Mouse (Mus musculus) cerebellum, postnatal 25 days (tissue): ENCODE data around the gene Cdca5.

ENCODE experiments used
- DNase-seq, 2 experiments: peaks; one replicate each; pipeline ENCODE4 v3.0.0; 2021; ENCODE audit warnings: mixed read lengths in 2 of 2

The Cdca5 gene

DNA sequence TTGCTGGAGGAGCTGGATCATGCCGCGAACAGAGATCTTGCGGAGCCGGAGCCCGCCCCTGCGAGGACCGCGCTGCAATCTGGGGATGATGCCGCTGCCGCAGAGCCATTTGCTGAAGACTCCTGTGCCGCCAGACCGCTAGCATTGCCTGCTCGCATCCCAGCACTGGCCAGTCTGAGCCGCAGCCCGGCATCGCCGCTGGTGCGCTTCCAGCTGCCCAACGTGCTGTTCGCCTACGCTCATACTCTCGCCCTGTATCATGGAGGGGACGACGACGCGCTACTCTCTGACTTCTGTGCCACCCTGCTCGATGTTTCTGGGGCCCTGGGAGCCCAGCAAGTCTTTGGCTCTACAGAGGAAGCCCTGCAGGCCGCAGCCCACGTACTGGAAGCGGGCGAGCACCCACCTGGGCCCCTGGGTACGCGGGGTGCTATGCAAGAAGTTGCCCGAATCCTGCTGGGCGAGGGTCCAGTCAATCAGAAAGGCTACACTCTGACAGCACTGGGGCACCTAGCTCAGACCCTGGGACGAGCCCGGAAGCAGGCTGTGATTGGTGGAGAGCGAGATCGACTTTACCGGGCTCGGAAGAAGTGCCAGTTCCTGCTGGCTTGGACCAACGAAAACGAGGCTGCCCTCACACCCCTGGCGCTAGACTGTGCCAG lies 23.0 kb upstream of the Cdca5 start:
- peak; percentile 42 to 61 for DNase-seq

DNA sequence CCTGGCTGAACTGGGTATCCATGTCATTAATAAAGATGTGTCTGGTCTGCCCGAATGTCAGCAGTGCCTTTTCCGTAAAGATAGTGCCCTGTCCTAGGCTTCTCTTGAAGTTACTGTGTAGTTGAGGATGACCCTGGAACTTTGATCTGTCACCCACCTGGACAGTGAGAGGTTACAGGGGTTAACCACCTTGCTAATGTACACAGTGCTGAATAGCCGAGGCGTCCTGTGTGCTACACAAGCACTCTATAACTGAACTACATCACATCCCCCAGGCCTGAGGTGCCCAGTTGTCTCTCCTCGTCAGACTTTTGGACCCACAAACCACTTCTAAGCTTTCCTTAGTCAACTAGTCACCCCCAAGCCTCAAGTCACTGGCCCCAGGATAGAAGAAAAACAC lies 22.4 kb upstream of the Cdca5 start:
- no peak for DNase-seq

DNA sequence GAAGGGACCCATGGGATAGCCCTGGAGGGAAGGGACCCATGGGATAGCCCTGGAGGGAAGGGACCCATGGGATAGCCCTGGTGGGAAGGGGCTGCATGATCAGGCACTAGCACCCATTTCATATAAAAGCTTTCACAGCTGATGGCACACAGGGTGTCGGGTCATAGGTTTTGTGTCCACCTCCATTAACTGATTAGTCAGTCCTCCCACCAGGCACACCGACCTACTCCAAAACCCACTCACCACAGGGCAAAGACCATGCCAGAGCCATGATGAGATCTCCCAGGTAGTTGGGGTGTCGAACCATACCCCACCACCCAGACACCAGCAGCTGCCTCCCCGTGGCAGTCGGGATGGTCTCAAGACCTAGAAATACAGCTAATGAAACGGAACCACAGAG lies 21.7 kb upstream of the Cdca5 start:
- no peak for DNase-seq

GRCm38 (mm10) chr19:6066571-6066970 lies 18.2 kb upstream of the Cdca5 start:
- no peak for DNase-seq

DNA sequence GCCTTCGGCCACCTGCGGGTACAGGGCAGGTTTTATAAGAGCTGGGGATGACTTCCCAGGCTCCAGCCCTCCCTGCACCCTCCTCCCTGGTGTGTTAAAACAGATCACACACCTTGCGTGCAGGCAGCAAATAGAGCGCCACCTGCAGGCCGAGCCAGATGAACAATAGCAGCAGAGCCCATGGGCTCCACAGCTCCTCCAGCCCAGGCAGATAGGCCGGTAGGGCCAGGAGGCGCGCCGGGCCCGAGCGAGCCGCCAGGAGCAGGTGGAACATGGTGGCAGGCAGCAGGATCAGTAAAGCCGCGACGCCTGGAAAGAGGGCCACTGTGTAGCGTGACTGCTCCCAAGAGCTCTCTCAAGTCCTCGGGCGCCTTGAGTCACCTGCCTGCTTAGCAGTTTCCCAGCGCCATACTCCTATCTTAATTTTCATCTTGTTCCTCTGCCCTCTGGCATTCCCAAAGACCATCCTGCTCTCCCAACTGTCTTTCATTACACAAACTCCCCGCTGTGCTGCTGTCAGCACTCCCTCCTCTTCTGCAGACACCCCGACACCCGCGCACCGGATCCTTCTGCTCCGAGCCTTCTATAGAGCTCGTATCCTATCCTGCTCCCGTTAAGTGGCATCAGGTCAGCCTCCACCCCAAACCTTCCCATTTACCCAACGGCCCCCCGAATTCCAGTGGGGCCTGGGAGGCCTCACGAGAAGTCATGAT lies 17.6 kb upstream of the Cdca5 start:
- DNase-seq: peak; percentile 91 to 96

GRCm38 (mm10) chr19:6067724-6068415 lies 16.9 kb upstream of the Cdca5 start, which contains the start of gene Tm7sf2:
Gene Tm7sf2 (minus strand): TSS chr19:6068373.
- DNase-seq: peak; percentile 87 to 91

DNA sequence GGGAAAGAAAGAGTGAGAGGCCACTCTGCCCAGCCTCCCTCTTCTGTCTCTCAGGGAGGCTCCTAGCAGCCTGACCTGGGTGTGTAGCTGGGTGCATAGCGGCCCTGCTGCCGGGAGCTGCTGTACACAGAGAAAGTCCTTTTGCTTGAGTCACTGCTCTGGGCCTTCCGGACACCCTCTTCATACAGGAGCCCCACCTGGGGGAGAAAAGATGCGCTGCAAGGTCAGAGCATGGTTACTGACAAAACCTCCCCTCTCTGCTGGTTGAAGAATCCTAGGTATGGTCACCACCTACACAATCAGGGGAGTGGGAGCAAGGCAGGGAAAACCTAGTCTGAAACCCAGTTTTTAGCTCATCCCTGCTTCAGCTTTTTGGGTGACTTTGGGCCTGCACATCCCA lies 15.8 kb upstream of the Cdca5 start:
- DNase-seq: no peak

DNA sequence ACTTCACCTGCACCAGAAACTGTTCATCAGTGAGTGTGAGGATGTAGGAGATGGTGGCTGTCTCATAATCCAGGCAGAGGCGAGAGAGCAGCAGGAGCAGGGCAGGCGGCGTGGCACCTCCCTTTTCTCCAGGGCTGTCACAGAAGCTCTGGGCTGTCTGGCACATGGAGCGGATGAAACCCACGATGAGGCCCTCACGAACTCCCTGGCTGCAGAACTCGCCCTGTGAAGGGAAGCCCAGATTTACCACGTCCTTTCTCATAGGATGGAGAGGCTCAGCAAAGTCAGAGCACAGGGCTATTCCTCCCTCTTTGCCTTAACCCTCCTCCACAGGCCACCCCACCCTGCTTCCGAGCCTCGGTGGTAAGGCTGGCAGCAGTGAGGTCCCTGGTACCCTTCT lies 14.9 kb upstream of the Cdca5 start:
- DNase-seq: no peak

- DNase-seq: no peak
Observed at GRCm38 (mm10) chr19:6070571-6071250, 14.1 kb upstream of the Cdca5 start.

- DNase-seq: no peak
Observed at GRCm38 (mm10) chr19:6071261-6071660, 13.5 kb upstream of the Cdca5 start.

GRCm38 (mm10) chr19:6073889-6074288 lies 10.9 kb upstream of the Cdca5 start:
- no peak for DNase-seq

- peak; percentile 87 to 90 for DNase-seq
Observed at GRCm38 (mm10) chr19:6076564-6077393, 8.0 kb upstream of the Cdca5 start, which contains the start of gene Vps51. Gene Vps51 (minus strand): TSS chr19:6077231.

DNA sequence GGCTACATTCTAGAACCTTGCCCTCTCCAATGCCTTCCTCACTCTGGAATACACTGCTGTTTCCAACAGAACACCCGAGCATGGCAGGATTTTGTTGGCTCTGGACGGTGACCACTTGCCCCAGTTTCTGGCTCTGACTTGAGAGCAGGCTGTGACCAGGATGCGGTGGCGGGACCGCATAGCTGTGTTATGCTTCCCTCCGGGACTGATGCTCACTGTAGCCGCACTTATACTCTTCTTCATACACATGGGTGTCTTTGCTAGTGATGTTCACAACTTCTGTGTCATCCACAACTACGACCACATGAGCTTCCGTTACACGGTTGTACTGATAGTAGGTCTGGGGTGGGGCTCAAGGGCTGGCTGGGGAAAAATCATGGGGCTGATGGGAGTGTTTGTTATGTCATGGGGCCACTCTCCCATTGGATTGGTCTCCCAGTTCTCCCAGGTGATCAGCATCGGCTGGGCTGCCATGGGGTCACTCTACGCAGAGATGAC lies 4.8 kb upstream of the Cdca5 start, which contains the start of gene Tmem262:
Tmem262 (plus strand) TSS at position 51 of the 498 bp plus-strand sequence.
- no peak for DNase-seq

DNA sequence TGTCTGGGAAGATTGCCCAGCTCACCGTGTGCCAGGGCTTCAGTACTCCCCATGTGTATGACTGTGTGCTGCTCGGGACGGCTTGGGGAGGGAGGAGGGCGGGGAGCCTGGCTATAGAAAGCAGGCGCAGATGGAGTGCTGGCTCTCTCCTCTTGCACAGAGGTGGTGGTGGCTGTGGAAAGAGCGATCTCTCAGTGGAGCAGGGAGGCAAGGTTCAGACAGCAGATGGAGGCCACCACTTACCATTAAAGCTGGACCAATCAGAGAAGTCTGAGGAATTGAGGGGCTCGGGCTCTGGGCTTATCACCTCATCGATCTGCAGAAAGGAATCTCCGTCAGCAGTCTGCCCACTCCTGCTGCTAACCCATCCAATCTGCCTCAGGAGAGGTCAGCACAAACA lies 2.6 kb upstream of the Cdca5 start, which contains the start of gene Gm28374:
Gm28374 (minus strand) TSS at position 101 of the 400 bp plus-strand sequence.
- no peak for DNase-seq

DNA sequence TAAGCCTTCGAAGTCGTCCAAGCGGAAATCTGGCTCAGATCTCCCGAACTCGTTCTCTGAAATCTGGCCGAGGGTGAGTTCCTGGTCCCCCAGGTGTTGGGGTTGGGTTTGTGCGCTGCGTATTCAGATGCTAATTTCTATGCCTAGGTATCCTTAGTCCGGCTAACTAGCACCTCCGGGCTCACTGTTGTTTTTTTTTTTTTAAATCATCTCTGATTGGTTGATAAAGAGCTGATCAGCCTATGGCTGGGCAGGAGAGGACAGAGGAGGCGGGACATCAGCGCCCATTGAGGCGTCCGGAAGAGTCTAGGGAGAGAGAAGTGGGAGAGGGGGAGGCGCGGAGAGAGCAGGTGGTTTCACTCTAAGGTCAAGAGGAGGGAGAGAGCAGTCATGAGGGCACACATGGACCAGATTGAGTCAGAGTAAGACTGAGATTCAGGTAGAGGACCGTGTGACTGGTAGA lies 665 bp downstream of the Cdca5 start:
- peak in 1 of 2 experiments; percentile 41 for DNase-seq

- no peak for DNase-seq
Observed at GRCm38 (mm10) chr19:6088841-6089240, 4.1 kb downstream of the Cdca5 start.

GRCm38 (mm10) chr19:6094119-6094518 lies 9.3 kb downstream of the Cdca5 start, which contains the start of gene AC131692.1:
Gene AC131692.1 (plus strand): TSS chr19:6094419.
- DNase-seq: no peak

DNA sequence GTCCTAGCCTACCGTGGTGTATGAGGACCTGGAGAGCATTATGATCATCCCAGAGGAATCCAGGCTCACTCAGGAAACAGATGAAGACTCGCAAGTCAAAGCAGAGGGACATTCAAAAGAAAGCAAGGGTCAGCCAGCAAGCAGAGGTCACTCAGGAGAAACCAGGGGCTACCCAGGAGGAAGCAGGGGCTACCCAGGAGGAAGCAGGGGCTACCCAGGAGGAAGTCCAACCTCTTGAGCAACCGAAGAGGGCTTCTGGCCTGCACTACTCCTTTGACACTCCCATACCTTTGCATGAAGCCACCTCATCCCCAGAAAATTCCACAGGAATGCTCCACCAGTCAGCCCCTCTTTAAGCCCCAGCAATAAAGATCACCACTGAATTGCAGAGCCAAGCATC lies 13.1 kb downstream of the Cdca5 start:
- DNase-seq: no peak

DNA sequence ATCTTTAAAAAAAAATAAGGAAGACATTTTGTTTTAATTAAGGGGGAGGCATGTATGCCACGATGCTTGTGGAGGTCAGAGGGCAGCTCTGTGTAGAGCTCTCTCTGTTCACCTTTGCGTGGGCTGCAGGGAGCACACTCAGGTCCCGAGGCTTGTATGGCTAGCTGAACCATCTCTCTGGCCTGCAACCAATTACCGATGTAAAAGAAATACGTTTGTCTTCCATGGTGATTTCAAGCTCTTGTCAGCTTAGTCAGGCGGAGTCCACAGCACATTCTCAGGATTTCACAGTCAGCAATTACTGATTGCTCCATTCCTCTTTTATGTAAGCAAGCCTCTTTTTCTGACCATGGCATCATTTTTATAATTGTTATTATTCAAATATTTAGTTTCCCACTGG lies 16.4 kb downstream of the Cdca5 start:
- DNase-seq: no peak

DNA sequence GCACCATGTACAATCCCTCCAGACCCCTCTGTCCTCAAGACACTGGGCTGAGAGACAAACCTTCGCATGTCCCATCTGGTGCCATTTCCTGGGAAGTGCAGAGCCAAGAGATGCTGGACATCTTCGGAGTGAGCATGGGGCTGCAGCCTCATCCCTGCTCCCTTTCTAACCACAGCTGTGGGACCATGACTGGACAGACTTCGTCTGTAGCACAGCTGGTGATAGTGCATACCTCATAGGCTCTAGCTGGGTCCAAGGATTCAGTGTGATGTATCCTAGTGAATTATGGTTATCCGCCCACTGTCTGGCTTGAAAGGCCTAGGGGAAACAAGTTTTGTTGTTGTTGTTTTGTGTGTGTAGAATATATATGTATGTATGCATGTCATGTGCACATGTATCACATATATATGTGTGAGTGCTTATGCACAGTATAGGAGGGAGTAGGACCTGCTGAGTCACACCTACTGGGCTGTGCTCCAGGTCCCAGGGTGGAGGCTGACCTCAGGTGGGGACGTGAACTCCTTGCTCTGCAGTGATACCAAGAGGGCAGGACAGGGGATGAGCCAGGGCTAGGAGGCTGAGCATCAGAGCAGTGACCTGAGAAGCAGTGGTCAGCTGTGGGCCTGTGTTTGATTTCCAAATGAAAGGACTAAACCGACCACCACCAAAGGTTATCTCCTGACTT lies 17.5 kb downstream of the Cdca5 start:
- no peak for DNase-seq

DNA sequence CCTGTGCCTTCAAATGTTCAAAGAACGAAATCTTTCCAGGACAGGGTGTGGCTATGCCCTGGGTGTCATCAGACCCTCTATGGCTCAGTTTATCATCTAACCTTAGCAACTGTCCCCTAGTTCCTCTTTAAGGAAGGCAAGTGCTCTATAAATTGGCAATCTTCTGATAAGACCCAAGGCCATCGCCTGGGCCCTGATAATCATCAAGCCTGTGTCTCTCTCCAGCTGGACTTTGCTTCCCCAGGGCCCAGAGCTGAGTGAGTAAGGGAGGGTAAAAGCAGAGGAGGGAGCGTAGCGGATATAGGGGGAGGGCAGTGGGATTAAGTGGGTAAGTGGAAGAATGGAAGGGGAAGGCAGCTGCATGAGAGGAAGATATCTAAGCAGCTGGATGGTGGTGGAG lies 19.7 kb downstream of the Cdca5 start:
- DNase-seq: no peak
